Mouse (Mus musculus): Measurements from ENCODE around the gene Catsperg1. TPM values are rescaled to one million over a fixed set of nuclear protein-coding genes. Genes with fewer than 3 reads are reported as not detected.
"Not testable (repeated sequence)": the region's sequence is repeated elsewhere in the genome, so short reads cannot be mapped to it uniquely, and the experiment has no call there.

Gene Catsperg1
- polyA plus RNA-seq, 1 experiment: not detected

GRCm38 (mm10) chr7:29151486-29151885, 62.3 kb downstream of the Catsperg1 start:
- no peak overlapping the region for H3K4me3 ChIP-seq (ENCODE audit: insufficient read depth, low read depth, low read length)
- TF ChIP-seq POLR2A (IDR thresholded peaks at IDR 0.05; ENCODE audit: insufficient read depth, low read depth, low read length) (no peak), CTCF (IDR thresholded peaks at IDR 0.05; ENCODE audit: insufficient read depth, low read depth, low read length) (no peak)
- H3K27ac ChIP-seq (ENCODE audit: insufficient read depth, low read depth, low read length): no peak overlapping the region
- H3K4me1 ChIP-seq (ENCODE audit: control insufficient read depth, insufficient read depth, low read length): peaks cover 16% of the 10 kb centered on the region
- 50% methylated on average over 10 of the region's 10 CpGs for WGBS

- no peak for TF ChIP-seq CTCF (IDR thresholded peaks at IDR 0.05; ENCODE audit: insufficient read depth, low read depth, low read length)
- Histone ChIP-seq H3K4me3 (ENCODE audit: insufficient read depth, low read depth, low read length) (no peak overlapping the region), H3K4me1 (ENCODE audit: control insufficient read depth, insufficient read depth, low read length) (peaks cover 6% of the 10 kb centered on the region; the same call in 1 of the 2 replicates), H3K27ac (ENCODE audit: insufficient read depth, low read depth, low read length) (no peak overlapping the region)
- 95% methylated on average over 15 of the region's 15 CpGs for WGBS
Measured at GRCm38 (mm10) chr7:29148771-29149170, 65.1 kb downstream of the Catsperg1 start.

GRCm38 (mm10) chr7:29146625-29147367, 67.0 kb downstream of the Catsperg1 start:
- WGBS: 92% methylated on average over 7 of the region's 7 CpGs
- H3K4me1 ChIP-seq (ENCODE audit: control insufficient read depth, insufficient read depth, low read length): peaks cover 6% of the 10 kb centered on the region; the same call in 1 of the 2 replicates
- no peak overlapping the region for H3K27ac ChIP-seq (ENCODE audit: insufficient read depth, low read depth, low read length)
- TF ChIP-seq CTCF (IDR thresholded peaks at IDR 0.05; ENCODE audit: insufficient read depth, low read depth, low read length) (no peak), POLR2A (IDR thresholded peaks at IDR 0.05; ENCODE audit: insufficient read depth, low read depth, low read length) (no peak)
- H3K4me3 ChIP-seq (ENCODE audit: insufficient read depth, low read depth, low read length): no peak overlapping the region

DNA sequence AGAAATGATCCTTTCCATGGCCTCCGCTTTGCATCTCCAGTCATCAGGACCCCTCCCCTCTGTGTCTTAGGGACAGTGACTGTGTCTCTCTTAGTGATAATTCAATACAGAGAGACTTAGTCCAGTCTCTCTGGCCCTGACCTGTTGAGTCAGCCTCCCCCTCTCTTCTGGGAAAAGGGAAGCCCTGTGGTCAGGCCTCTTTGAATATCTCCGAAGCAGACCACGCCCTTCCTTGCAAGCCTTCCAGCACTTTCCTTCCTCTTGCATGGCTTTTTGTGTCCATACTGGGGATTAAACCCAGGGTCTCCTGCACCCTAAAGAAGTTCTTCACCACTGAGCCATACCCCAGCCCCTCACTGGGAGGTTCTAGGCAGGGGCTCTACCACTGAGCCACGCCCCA, 69.8 kb downstream of the Catsperg1 start:
- Histone ChIP-seq H3K4me3 (ENCODE audit: insufficient read depth, low read depth, low read length) (no peak overlapping the region), H3K27ac (ENCODE audit: insufficient read depth, low read depth, low read length) (no peak overlapping the region), H3K4me1 (ENCODE audit: control insufficient read depth, insufficient read depth, low read length) (no peaks in the 10 kb centered on the region)
- no peak for TF ChIP-seq CTCF (IDR thresholded peaks at IDR 0.05; ENCODE audit: insufficient read depth, low read depth, low read length)
- TF ChIP-seq POLR2A (IDR thresholded peaks at IDR 0.05; ENCODE audit: insufficient read depth, low read depth, low read length): no peak
- 96% methylated on average over 4 of the region's 4 CpGs for WGBS

DNA sequence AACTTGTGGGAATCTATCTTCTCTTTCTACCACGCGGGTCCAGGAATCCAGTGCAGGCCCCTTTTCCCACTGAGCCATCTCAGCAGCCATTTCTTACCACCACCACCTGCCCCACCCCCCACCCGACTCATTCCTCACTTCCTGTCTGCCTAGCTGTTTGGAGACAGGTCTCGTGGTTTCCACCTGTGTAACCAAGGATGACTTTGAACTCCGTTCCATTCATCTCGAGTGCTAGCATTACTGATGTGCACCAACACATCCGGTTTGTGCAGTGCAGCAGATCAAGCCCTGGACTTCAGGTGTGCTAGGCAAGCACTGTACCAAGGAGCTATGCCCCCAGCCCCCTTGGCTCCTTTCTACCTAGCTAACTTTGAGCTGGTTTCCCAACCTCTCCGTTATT, 72.4 kb downstream of the Catsperg1 start:
- no peak for TF ChIP-seq CTCF (IDR thresholded peaks at IDR 0.05; ENCODE audit: insufficient read depth, low read depth, low read length)
- no peak for TF ChIP-seq POLR2A (IDR thresholded peaks at IDR 0.05; ENCODE audit: insufficient read depth, low read depth, low read length)
- WGBS: 88% methylated on average over 8 of the region's 8 CpGs
- no peaks in the 10 kb centered on the region for H3K4me1 ChIP-seq (ENCODE audit: control insufficient read depth, insufficient read depth, low read length)
- H3K4me3 ChIP-seq (ENCODE audit: insufficient read depth, low read depth, low read length): no peak overlapping the region
- H3K27ac ChIP-seq (ENCODE audit: insufficient read depth, low read depth, low read length): no peak overlapping the region

- not testable (repeated sequence) for H3K4me1 ChIP-seq (ENCODE audit: control insufficient read depth, insufficient read depth, low read length); H3K4me3 ChIP-seq (ENCODE audit: insufficient read depth, low read depth, low read length); H3K27ac ChIP-seq (ENCODE audit: insufficient read depth, low read depth, low read length)
- WGBS: 91% methylated on average over 3 of the region's 4 CpGs
Measured at GRCm38 (mm10) chr7:29139237-29139636, 74.6 kb downstream of the Catsperg1 start.

DNA sequence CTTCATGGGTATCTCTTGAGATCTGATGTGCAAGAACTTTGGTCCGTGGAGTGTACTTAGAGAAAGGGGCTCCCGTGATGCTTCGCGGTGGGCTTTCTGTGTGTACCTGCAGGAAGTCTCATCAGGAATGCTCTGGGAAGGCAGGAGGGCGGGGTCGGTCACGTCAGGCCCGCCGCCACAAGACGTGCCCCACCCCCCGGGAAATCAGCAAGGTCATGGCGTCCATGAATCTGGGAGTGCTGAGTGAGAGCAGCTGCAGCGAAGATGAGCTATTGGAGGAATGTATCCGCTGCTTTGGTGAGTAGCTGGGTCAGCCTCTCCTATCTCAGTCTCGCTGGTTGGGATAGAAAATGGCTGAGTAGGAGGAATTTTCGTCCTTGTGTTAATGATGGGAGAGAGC, 76.4 kb downstream of the Catsperg1 start:
- Histone ChIP-seq H3K4me3 (ENCODE audit: insufficient read depth, low read depth, low read length) (no peak overlapping the region), H3K27ac (ENCODE audit: insufficient read depth, low read depth, low read length) (no peak overlapping the region), H3K4me1 (ENCODE audit: control insufficient read depth, insufficient read depth, low read length) (peaks cover 3% of the 10 kb centered on the region; the same call in 1 of the 2 replicates)
- WGBS: 58% methylated on average over 16 of the region's 16 CpGs
- TF ChIP-seq POLR2A (IDR thresholded peaks at IDR 0.05; ENCODE audit: insufficient read depth, low read depth, low read length): no peak

DNA sequence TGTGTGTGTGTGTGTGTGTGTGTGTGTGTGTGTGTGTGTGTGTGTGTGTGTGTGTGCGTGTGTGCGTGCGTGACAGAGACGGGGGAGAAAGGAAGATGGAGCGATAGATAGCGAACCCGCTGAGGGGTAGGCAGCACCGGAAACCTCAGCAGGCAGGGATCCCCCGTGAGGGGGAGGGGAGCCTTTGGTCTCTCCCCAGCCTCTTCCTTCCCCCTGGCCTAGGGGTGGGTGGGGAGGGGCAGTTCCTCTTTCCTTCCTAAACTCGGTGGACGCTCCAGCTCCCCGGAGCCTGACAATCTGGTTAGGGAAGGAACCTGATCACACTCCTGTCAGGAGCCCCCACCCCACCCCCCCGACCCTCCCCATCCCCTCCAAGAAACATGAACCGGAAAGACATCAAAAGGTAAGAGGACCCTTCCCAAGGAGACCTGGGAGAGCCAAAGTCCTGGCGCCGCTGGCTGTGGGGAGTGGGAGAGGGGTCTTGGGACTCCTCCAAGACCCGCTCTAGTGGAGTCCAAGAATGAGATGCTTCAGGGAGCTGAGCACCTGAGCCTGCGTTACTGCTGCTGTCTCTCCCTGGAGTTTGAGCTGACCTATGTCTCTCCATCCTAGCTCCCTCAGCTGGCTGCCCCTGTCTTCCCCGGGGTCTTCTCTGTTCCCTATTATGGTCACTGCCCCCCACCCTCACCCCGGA, 79.0 kb downstream of the Catsperg1 start, which contains the start of gene Rasgrp4:
Gene Rasgrp4 (plus strand): TSS at position 159 of the 694 bp plus-strand sequence.
- Histone ChIP-seq H3K4me3 (ENCODE audit: insufficient read depth, low read depth, low read length) (no peak within 1 kb of the TSS), H3K4me1 (ENCODE audit: control insufficient read depth, insufficient read depth, low read length) (peaks cover 3% of the 10 kb centered on the region; the same call in 1 of the 2 replicates), H3K27ac (ENCODE audit: insufficient read depth, low read depth, low read length) (no peak within 1 kb of the TSS)
- no peak for TF ChIP-seq POLR2A (IDR thresholded peaks at IDR 0.05; ENCODE audit: insufficient read depth, low read depth, low read length)
- no peak for TF ChIP-seq CTCF (IDR thresholded peaks at IDR 0.05; ENCODE audit: insufficient read depth, low read depth, low read length)
- 2% methylated on average over 19 of the region's 20 CpGs for WGBS

DNA sequence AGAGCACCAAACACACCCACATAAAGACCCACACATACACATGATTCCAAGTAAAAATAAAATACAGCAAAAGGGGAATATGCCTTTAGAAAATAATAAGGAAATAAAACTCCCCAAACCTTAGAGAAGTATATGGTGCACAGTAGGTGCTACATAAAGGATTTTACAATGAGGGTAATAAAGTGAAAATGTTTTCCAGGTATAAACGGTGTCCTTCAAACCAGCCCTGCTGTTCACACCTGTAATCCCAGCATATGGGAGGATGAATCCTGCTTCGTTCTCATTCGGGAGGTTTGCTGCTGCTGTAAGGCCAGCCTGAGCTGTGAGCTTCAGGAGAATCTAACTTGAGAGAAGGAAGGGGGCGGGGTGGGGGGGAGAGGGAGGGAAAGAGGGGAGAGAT, 79.6 kb downstream of the Catsperg1 start:
- Histone ChIP-seq H3K27ac (ENCODE audit: insufficient read depth, low read depth, low read length) (no peak overlapping the region), H3K4me1 (ENCODE audit: control insufficient read depth, insufficient read depth, low read length) (peaks cover 3% of the 10 kb centered on the region; the same call in 1 of the 2 replicates), H3K4me3 (ENCODE audit: insufficient read depth, low read depth, low read length) (no peak overlapping the region)
- TF ChIP-seq POLR2A (IDR thresholded peaks at IDR 0.05; ENCODE audit: insufficient read depth, low read depth, low read length) (no peak), CTCF (IDR thresholded peaks at IDR 0.05; ENCODE audit: insufficient read depth, low read depth, low read length) (no peak)
- 11% methylated on average over 4 of the region's 4 CpGs for WGBS

Other genes with a start within 250 kb of the Catsperg1 start
- gene Eif3k, start 232.2 kb downstream of the Catsperg1 start, polyA plus RNA-seq (2012; ENCODE audit: insufficient read depth, insufficient read length, low replicate concordance, missing spikeins): not detected in 2 replicates
- gene Map4k1, start 232.0 kb downstream of the Catsperg1 start, polyA plus RNA-seq (2012; ENCODE audit: insufficient read depth, insufficient read length, low replicate concordance, missing spikeins): not detected in 2 replicates
- gene Ryr1, start 88.9 kb downstream of the Catsperg1 start, polyA plus RNA-seq (2012; ENCODE audit: insufficient read depth, insufficient read length, low replicate concordance, missing spikeins): not detected in 2 replicates
- gene Rasgrp4, start 79.2 kb downstream of the Catsperg1 start, polyA plus RNA-seq (2012; ENCODE audit: insufficient read depth, insufficient read length, low replicate concordance, missing spikeins): not detected in 2 replicates
- not detected in 2 replicates for gene Fam98c, start 57.8 kb downstream of the Catsperg1 start, polyA plus RNA-seq (2012; ENCODE audit: insufficient read depth, insufficient read length, low replicate concordance, missing spikeins)
- gene Ggn, start 43.8 kb downstream of the Catsperg1 start, polyA plus RNA-seq (2012; ENCODE audit: insufficient read depth, insufficient read length, low replicate concordance, missing spikeins): not detected in 2 replicates
- gene Spred3, start 43.6 kb downstream of the Catsperg1 start, polyA plus RNA-seq (2012; ENCODE audit: insufficient read depth, insufficient read length, low replicate concordance, missing spikeins): not detected in 2 replicates
- gene Psmd8, start 33.3 kb downstream of the Catsperg1 start, polyA plus RNA-seq (2012; ENCODE audit: insufficient read depth, insufficient read length, low replicate concordance, missing spikeins): not detected in 2 replicates
- gene Kcnk6, start 18.5 kb upstream of the Catsperg1 start, polyA plus RNA-seq (2012; ENCODE audit: insufficient read depth, insufficient read length, low replicate concordance, missing spikeins): not detected in 2 replicates
- gene Yif1b, start 24.3 kb upstream of the Catsperg1 start, polyA plus RNA-seq (2012; ENCODE audit: insufficient read depth, insufficient read length, low replicate concordance, missing spikeins): not detected in 2 replicates
- not detected in 2 replicates for gene 2200002D01Rik, start 34.4 kb upstream of the Catsperg1 start, polyA plus RNA-seq (2012; ENCODE audit: insufficient read depth, insufficient read length, low replicate concordance, missing spikeins)
- gene Spint2, start 67.9 kb upstream of the Catsperg1 start, polyA plus RNA-seq (2012; ENCODE audit: insufficient read depth, insufficient read length, low replicate concordance, missing spikeins): not detected in 2 replicates
- not detected in 2 replicates for gene Ppp1r14a, start 75.3 kb upstream of the Catsperg1 start, polyA plus RNA-seq (2012; ENCODE audit: insufficient read depth, insufficient read length, low replicate concordance, missing spikeins)
- gene Dpf1, start 89.9 kb upstream of the Catsperg1 start, polyA plus RNA-seq (2012; ENCODE audit: insufficient read depth, insufficient read length, low replicate concordance, missing spikeins): not detected in 2 replicates